Mouse (Mus musculus): ENCODE measurements around the gene Rfx6.

Rfx6 gene

GRCm38 (mm10) chr10:51677548-51678250 lies at the start of gene Rfx6:
Gene Rfx6 (plus strand): TSS chr10:51677756.
- DNase-seq (ENCODE audit: low read depth, low spot score) = no peak

GRCm38 (mm10) chr10:51631411-51632136 lies 46.0 kb upstream of the Rfx6 start, which contains the start of gene Gprc6a:
Gene Gprc6a (minus strand): TSS chr10:51631461.
- DNase-seq (ENCODE audit: low read depth, low spot score) = no peak

GRCm38 (mm10) chr10:51649506-51650221 lies 27.9 kb upstream of the Rfx6 start:
- DNase-seq (ENCODE audit: low read depth, low spot score) = no peak

- no peak for DNase-seq (ENCODE audit: low read depth, low spot score)
Observed at GRCm38 (mm10) chr10:51657324-51657723, 20.2 kb upstream of the Rfx6 start.

- DNase-seq (ENCODE audit: low read depth, low spot score) = no peak
Observed at GRCm38 (mm10) chr10:51669334-51669733, 8.2 kb upstream of the Rfx6 start.

GRCm38 (mm10) chr10:51671583-51671982 lies 6.0 kb upstream of the Rfx6 start:
- DNase-seq (ENCODE audit: low read depth, low spot score) = no peak

GRCm38 (mm10) chr10:51672082-51672779 lies 5.3 kb upstream of the Rfx6 start:
- no peak for DNase-seq (ENCODE audit: low read depth, low spot score)

GRCm38 (mm10) chr10:51678251-51678639 lies 689 bp downstream of the Rfx6 start:
- no peak for DNase-seq (ENCODE audit: low read depth, low spot score)

- DNase-seq (ENCODE audit: low read depth, low spot score) = no peak
Observed at GRCm38 (mm10) chr10:51720904-51721303, 43.3 kb downstream of the Rfx6 start.

- no peak for DNase-seq (ENCODE audit: low read depth, low spot score)
Observed at GRCm38 (mm10) chr10:51761436-51761835, 83.9 kb downstream of the Rfx6 start.

GRCm38 (mm10) chr10:51763241-51763640 lies 85.7 kb downstream of the Rfx6 start:
- no peak for DNase-seq (ENCODE audit: low read depth, low spot score)

GRCm38 (mm10) chr10:51768445-51768844 lies 90.9 kb downstream of the Rfx6 start:
- no peak for DNase-seq (ENCODE audit: low read depth, low spot score)

GRCm38 (mm10) chr10:51769252-51769651 lies 91.7 kb downstream of the Rfx6 start:
- no peak for DNase-seq (ENCODE audit: low read depth, low spot score)

- peak; percentile 24 for DNase-seq (ENCODE audit: low read depth, low spot score)
Observed at GRCm38 (mm10) chr10:51779648-51780047, 102.1 kb downstream of the Rfx6 start.
